Mouse (Mus musculus) liver, adult 2 months (tissue): ENCODE results near the gene Rasgrp2. TPM values are rescaled to one million over a fixed set of nuclear protein-coding genes. Genes with fewer than 3 reads are reported as not detected.

Experiments
- DNase-seq: peaks from one replicate; pipeline ENCODE4 v3.0.0-alpha.2; 2011; ENCODE audit warnings: low read depth, low spot score; ENCODE audit errors: extremely low read depth
- H3K27ac ChIP-seq: fragments of 200-500 bp; replicated peaks from 2 replicates; pipeline ENCODE4 v1.5.1; 2012; ENCODE audit warnings: low read depth, mild to moderate bottlenecking, control low read depth, inconsistent platforms, low read length; ENCODE audit not compliant: insufficient read depth
- H3K27me3 ChIP-seq: fragments of 200-500 bp; 2 replicates; pipeline ENCODE4 v1.6.1; 2012; ENCODE audit warnings: mild to moderate bottlenecking, moderate library complexity, low read length, inconsistent platforms; ENCODE audit not compliant: control insufficient read depth, insufficient read depth
- H3K36me3 ChIP-seq: fragments of 200-500 bp; 2 replicates; pipeline ENCODE4 v1.6.1; 2012; ENCODE audit warnings: low read length, inconsistent platforms; ENCODE audit not compliant: control insufficient read depth, insufficient read depth
- H3K4me1 ChIP-seq: fragments of 200-500 bp; 2 replicates; pipeline ENCODE4 v1.6.1; 2011; ENCODE audit warnings: low read length; ENCODE audit not compliant: control insufficient read depth, insufficient read depth
- H3K4me3 ChIP-seq: fragments of 200-500 bp; 2 replicates; pipeline ENCODE4 v1.5.1; 2011; ENCODE audit warnings: low read depth, mild to moderate bottlenecking, control low read depth, low read length, moderate library complexity; ENCODE audit not compliant: insufficient read depth
- H3K79me2 ChIP-seq: fragments of 200-500 bp; 2 replicates; pipeline ENCODE4 v1.6.1; 2012; ENCODE audit warnings: inconsistent platforms, mild to moderate bottlenecking, low read length, moderate library complexity; ENCODE audit not compliant: control insufficient read depth, insufficient read depth
- H3K9ac ChIP-seq: fragments of 200-500 bp; 2 replicates; pipeline ENCODE4 v1.6.1; 2012; ENCODE audit warnings: low read depth, mild to moderate bottlenecking, control low read depth, inconsistent platforms, low read length
- CTCF ChIP-seq: fragments of 200-500 bp; IDR thresholded peaks from 2 replicates; pipeline ENCODE4 v1.5.1; 2011; ENCODE audit warnings: low read depth, low read length, control low read depth
- POLR2A ChIP-seq: fragments of 200-500 bp; IDR thresholded peaks from 2 replicates; pipeline ENCODE4 v1.6.1; 2011; ENCODE audit warnings: low read length, control low read depth; ENCODE audit not compliant: insufficient read depth; ENCODE audit errors: extremely low read depth
- WGBS: fragments of 180-500 bp; shearing (Covaris S2); methylation state at CpG from one replicate; pipeline ENCODE4 v1.1.7; 2018; 5-methylcytosine and 5-hydroxymethylcytosine counted together
- polyA plus RNA-seq: library from polyadenylated mRNA; depleted of rRNA; stranded (reverse); fragments of >200 nt; gene quantifications from 2 replicates; pipeline ENCODE4 v1.2.3, GENCODE M21; 2012; rRNA removed
- total RNA-seq: library from RNA; depleted of rRNA; stranded (reverse); fragments of >200 nt; gene quantifications from 2 replicates; pipeline ENCODE4 v1.2.3, GENCODE M21; 2014; rRNA removed

Rasgrp2 gene
- total and polyA plus RNA-seq, 2 experiments = 19.9 to 39.5 TPM

GRCm38 (mm10) chr19:6464306-6465071, 65.3 kb downstream of the Rasgrp2 start:
- Histone ChIP-seq H3K27me3 (0 out of 2 replicates have a peak, but pooled peaks cover 2% of the 10 kb centered on the region), H3K4me1 (no peaks in the 10 kb centered on the region), H3K9ac (no peak overlapping the region), H3K79me2 (no peaks in the 10 kb centered on the region), H3K27ac (no peak overlapping the region), H3K36me3 (no peaks in the 10 kb centered on the region), H3K4me3 (no peak overlapping the region)
- 60% methylated on average over 10 of the region's 10 CpGs for WGBS
- TF ChIP-seq CTCF (no peak), POLR2A (no peak)
- no peak for DNase-seq

Other genes with a start within 250 kb of the Rasgrp2 start
- gene Majin, start 215.0 kb upstream of the Rasgrp2 start, total RNA-seq = not detected in 2 replicates
- gene Majin, start 215.0 kb upstream of the Rasgrp2 start, polyA plus RNA-seq = 0.14 TPM in 1 of 2 replicates, not detected in the other
- gene Gpha2, start 173.0 kb upstream of the Rasgrp2 start, total RNA-seq = 0.27 and 0.28 TPM in 2 replicates
- gene Gpha2, start 173.0 kb upstream of the Rasgrp2 start, polyA plus RNA-seq = not detected in 2 replicates
- gene Ppp2r5b, start 163.5 kb upstream of the Rasgrp2 start, total RNA-seq = 3.2 and 3.3 TPM in 2 replicates
- gene Ppp2r5b, start 163.5 kb upstream of the Rasgrp2 start, polyA plus RNA-seq = 12.5 and 14.5 TPM in 2 replicates
- 9.1 and 16.0 TPM in 2 replicates for gene Atg2a, start 157.7 kb upstream of the Rasgrp2 start, total RNA-seq
- 26.8 and 32.3 TPM in 2 replicates for gene Atg2a, start 157.7 kb upstream of the Rasgrp2 start, polyA plus RNA-seq
- 25.3 and 29.7 TPM in 2 replicates for gene Ehd1, start 122.6 kb upstream of the Rasgrp2 start, total RNA-seq
- 140 and 154 TPM in 2 replicates for gene Ehd1, start 122.6 kb upstream of the Rasgrp2 start, polyA plus RNA-seq
- gene Cdc42bpg, start 92.9 kb upstream of the Rasgrp2 start, total RNA-seq = 3.1 and 4.6 TPM in 2 replicates
- 6.7 and 7.3 TPM in 2 replicates for gene Cdc42bpg, start 92.9 kb upstream of the Rasgrp2 start, polyA plus RNA-seq
- 9.3 and 10.1 TPM in 2 replicates for gene Men1, start 64.4 kb upstream of the Rasgrp2 start, total RNA-seq
- gene Men1, start 64.4 kb upstream of the Rasgrp2 start, polyA plus RNA-seq = 26.6 and 29.4 TPM in 2 replicates
- gene Map4k2, start 58.2 kb upstream of the Rasgrp2 start, total RNA-seq = 12.8 and 17.1 TPM in 2 replicates
- 33.0 and 39.1 TPM in 2 replicates for gene Map4k2, start 58.2 kb upstream of the Rasgrp2 start, polyA plus RNA-seq
- gene Sf1, start 35.6 kb upstream of the Rasgrp2 start, total RNA-seq = 28.5 and 34.8 TPM in 2 replicates
- gene Sf1, start 35.6 kb upstream of the Rasgrp2 start, polyA plus RNA-seq = 45.7 and 62.8 TPM in 2 replicates
- gene Pygm, start 14.9 kb upstream of the Rasgrp2 start, total RNA-seq = 0.94 and 1.6 TPM in 2 replicates
- gene Pygm, start 14.9 kb upstream of the Rasgrp2 start, polyA plus RNA-seq = 1.1 and 2.3 TPM in 2 replicates
- 0.28 and 1.1 TPM in 2 replicates for gene Nrxn2, start 19.4 kb downstream of the Rasgrp2 start, total RNA-seq
- gene Nrxn2, start 19.4 kb downstream of the Rasgrp2 start, polyA plus RNA-seq = 1.2 and 2.4 TPM in 2 replicates
- 0.34 TPM in 1 of 2 replicates, not detected in the other for gene Slc22a12, start 143.7 kb downstream of the Rasgrp2 start, total RNA-seq
- not detected in 2 replicates for gene Slc22a12, start 143.7 kb downstream of the Rasgrp2 start, polyA plus RNA-seq